Mouse (Mus musculus) limb, embryonic 10.5 days (tissue): ENCODE measurements around the gene Spop. TPM values are rescaled to one million over a fixed set of nuclear protein-coding genes. Genes with fewer than 3 reads are reported as not detected.

Source experiments
- DNase-seq: peaks from one replicate; pipeline ENCODE4 v3.0.0-alpha.2; 2017; ENCODE audit warnings: low spot score
- H3K27ac ChIP-seq: fragments of 300-500 bp; sonication (generic); 2 replicates; pipeline ENCODE4 v1.5.1; 2016; ENCODE audit warnings: mild to moderate bottlenecking
- H3K27me3 ChIP-seq: fragments of 300-500 bp; sonication (generic); 2 replicates; pipeline ENCODE4 v1.6.1; 2016; ENCODE audit warnings: low read depth, mild to moderate bottlenecking; ENCODE audit not compliant: poor library complexity, severe bottlenecking
- H3K36me3 ChIP-seq: fragments of 300-500 bp; sonication (generic); 2 replicates; pipeline ENCODE4 v1.6.1; 2016; ENCODE audit warnings: mild to moderate bottlenecking, moderate library complexity
- H3K4me1 ChIP-seq: fragments of 300-500 bp; sonication (generic); 2 replicates; pipeline ENCODE4 v1.6.1; 2016
- H3K4me3 ChIP-seq: fragments of 300-500 bp; sonication (generic); 2 replicates; pipeline ENCODE4 v1.5.1; 2016; ENCODE audit warnings: mild to moderate bottlenecking, moderate library complexity
- H3K9me3 ChIP-seq: fragments of 300-500 bp; sonication (generic); replicated peaks from 2 replicates; pipeline ENCODE4 v1.6.1; 2016; ENCODE audit warnings: mild to moderate bottlenecking
- WGBS: fragments of 180-500 bp; shearing (Covaris S2); methylation state at CpG from one replicate; pipeline ENCODE4 v1.1.7; 2016; 5-methylcytosine and 5-hydroxymethylcytosine counted together
- polyA plus RNA-seq: library from polyadenylated mRNA; unstranded; fragments of >200 nt; fragmentation: Nextera tagmentation; extraction: Ambion mirVana; gene quantifications from 2 replicates; pipeline ENCODE4 v1.2.1, GENCODE M21; 2016

The Spop gene
- polyA plus RNA-seq, 1 experiment from 2014 or later, result 123 TPM

DNA sequence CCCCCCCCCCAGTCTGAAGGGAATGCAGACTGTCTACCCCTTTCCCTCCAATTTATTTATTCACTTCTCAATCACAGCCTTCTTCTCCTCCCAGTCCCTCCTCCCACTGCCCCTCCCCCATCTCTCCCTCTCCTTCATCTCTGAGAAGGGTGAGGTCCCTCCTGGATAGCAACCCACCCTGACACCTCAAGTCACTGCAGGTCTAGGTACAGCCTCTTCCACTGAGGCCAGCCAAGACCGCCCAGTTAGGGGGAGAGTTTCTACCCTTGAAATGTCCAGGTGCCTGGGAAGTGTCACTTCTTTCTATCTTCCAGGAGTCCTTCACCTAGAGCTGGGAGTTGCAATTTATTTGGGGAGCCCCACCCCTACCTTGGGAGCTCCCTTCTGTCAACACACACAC lies 98.0 kb downstream of the Spop start:
- no peaks in the 10 kb centered on the region for H3K36me3 ChIP-seq
- H3K27ac ChIP-seq, result no peak overlapping the region
- H3K27me3 ChIP-seq, result peaks cover 87% of the 10 kb centered on the region
- H3K4me3 ChIP-seq, result no peak overlapping the region
- H3K9me3 ChIP-seq, result no peaks in the 10 kb centered on the region
- H3K4me1 ChIP-seq, result peaks cover 61% of the 10 kb centered on the region
- DNase-seq, result no peak
- 69% methylated on average over 1 of the region's 1 CpGs for WGBS

DNA sequence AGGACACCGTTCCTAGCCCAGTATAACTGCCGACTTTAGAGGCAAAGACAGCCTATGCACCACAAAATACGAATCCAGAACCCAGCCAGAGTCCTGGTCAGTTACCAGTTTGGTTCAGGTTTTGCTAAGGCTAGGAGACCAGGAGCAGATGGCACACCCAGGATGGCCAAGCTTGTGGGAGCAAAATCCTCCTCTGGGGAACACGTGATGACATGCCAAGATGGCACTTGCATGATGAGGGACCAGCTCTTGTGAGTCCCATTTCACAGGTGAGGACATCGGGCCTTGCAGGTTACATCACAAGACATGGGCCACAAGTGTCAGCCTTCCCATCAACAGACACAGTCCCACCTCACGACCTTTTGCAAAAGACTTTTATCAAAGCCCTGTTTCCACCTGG lies 98.5 kb downstream of the Spop start:
- no peak overlapping the region for H3K4me3 ChIP-seq
- no peak for DNase-seq
- no peaks in the 10 kb centered on the region for H3K9me3 ChIP-seq
- H3K27me3 ChIP-seq, result peaks cover 83% of the 10 kb centered on the region
- WGBS, result 77% methylated on average over 6 of the region's 6 CpGs
- H3K36me3 ChIP-seq, result no peaks in the 10 kb centered on the region
- peaks cover 66% of the 10 kb centered on the region for H3K4me1 ChIP-seq
- H3K27ac ChIP-seq, result no peak overlapping the region

DNA sequence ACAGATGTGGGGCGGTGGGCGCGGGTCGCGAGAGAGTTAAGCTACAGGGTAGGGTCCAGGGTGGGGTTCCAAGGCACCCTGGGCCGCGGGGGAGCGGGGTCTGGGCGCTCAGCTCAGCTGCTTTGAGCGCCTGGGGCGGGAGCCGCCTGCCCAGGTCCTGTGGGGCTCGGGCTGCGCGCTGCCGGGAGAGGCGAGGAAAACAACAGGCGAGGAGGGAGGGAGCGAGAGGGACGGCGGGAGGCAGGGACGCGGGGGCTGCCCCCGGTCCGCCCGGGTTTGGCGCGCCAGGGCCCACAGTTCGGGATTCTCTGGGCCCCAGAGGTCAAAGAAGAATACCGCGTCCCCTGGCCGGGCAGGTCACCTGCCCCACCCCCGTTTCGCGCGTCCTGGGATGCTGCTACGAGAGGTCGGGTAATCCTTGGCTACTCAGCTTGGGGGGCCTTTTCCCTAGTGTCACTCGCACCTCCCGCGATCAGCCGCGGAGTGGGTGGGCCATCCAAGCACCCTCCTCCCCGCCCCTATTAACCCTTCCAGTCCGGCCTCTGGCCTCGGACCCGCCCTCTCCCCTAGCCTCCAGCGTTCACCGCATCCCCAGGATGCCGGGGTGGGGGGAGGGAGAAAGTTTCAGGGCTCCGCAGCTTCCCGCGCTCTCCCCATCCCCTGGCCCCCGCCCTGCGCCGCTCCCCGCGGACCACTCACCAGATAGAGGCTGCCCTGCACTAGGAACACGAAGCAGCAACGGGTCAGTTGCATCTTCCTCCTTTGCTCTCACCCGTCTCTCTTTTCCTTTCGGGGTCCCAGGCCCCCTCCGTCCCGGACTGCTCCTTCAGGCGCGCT lies 99.8 kb downstream of the Spop start:
- under 1% methylated on average over 64 of the region's 66 CpGs for WGBS
- peak; percentile 64 for DNase-seq
- Histone ChIP-seq H3K36me3 (no peaks in the 10 kb centered on the region), H3K27ac (peak overlapping the region; percentile 64), H3K27me3 (peaks cover 79% of the 10 kb centered on the region), H3K4me3 (peak overlapping the region; percentile 60), H3K9me3 (no peaks in the 10 kb centered on the region), H3K4me1 (peaks cover 66% of the 10 kb centered on the region)

DNA sequence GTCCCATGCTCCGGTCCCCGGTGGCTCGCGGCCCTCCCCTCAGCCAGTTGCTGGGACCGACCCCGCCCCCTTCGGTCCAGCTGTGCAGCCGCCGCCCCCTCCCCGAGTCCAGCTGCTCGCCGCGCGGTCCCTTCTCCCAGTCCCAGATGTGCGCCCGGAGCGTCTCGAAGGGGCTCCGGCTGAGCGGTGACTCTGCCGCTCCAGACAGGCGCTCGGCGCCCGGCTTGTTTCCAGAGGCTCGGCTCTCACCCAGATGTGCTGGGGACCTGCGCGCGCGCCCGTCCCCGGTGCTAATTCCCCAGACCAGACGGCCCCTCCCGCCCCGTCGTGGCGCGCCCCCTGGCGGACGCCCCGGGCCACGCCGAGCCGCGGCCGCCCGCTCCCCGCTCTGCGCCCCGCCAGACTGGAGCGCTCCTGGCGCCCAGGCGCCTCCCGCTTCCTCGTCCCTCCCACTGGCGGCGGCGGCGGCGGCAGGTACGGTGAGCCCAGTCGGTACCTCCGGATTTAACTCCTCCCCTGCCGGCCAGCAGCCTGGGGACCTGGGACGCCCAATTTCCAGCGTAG lies 100.5 kb downstream of the Spop start, which contains the start of gene Nxph3:
Gene Nxph3 (minus strand): TSS at position 273 of the 564 bp plus-strand sequence.
- H3K36me3 ChIP-seq, result no peaks in the 10 kb centered on the region
- peaks cover 80% of the 10 kb centered on the region for H3K27me3 ChIP-seq
- WGBS, result under 1% methylated on average over 60 of the region's 66 CpGs
- peak; percentile 87 for DNase-seq
- peak within 1 kb of the TSS; percentile 60 for H3K4me3 ChIP-seq
- H3K9me3 ChIP-seq, result no peaks in the 10 kb centered on the region
- peaks cover 67% of the 10 kb centered on the region for H3K4me1 ChIP-seq
- peak within 1 kb of the TSS; percentile 64 for H3K27ac ChIP-seq

DNA sequence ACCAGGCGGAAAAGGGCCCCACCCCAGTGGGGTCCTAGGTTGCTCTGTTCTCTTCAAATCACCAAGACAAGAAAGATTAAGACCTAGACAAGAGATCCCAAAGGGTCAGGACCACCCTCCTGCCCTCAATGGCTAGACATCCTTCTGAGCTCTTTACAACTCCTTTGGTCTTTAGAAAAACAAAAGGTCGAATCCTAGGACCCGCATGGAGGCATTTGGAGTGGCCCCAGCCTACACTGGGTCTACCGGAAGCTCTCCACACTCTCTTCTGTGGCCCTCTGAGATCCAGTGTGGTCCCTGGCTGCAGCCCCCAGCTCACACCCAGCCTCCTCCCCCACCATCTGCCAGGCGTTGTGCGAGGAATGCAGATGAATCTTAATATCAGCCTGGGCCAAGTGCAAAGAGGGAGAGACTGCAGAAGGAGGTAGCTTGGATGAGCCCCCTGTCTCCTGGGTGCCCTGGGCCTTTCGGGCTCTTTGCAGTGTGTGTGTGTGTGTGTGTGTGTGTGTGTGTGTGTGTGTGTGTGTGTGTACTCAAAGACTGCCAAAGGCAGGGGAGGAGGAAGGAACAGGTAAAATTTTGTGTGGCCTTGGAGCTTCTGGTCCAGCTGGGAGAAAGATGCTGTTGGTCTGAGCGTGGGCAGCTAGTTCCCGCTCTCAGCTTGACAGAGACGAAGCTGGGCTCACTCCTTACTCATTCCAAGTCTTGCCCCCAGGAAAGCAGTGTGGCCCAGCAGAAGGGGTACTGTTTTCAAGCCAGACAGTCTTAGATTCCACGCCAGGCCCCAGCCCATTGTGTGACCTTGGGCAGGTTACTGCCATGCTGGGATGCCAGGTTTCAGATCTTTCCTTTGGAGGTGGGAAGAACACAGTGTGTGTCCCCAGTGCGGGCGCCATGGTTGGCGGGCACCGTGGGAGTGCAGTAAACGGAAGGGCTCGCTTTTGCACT lies 101.8 kb downstream of the Spop start:
- 37% methylated on average over 17 of the region's 17 CpGs for WGBS
- DNase-seq, result no peak
- Histone ChIP-seq H3K36me3 (no peaks in the 10 kb centered on the region), H3K4me1 (peaks cover 73% of the 10 kb centered on the region), H3K27ac (peak overlapping the region; percentile 64; the same call in 1 of the 2 replicates), H3K27me3 (peaks cover 78% of the 10 kb centered on the region), H3K4me3 (peak overlapping the region; percentile 60; the same call in 1 of the 2 replicates), H3K9me3 (no peaks in the 10 kb centered on the region)

DNA sequence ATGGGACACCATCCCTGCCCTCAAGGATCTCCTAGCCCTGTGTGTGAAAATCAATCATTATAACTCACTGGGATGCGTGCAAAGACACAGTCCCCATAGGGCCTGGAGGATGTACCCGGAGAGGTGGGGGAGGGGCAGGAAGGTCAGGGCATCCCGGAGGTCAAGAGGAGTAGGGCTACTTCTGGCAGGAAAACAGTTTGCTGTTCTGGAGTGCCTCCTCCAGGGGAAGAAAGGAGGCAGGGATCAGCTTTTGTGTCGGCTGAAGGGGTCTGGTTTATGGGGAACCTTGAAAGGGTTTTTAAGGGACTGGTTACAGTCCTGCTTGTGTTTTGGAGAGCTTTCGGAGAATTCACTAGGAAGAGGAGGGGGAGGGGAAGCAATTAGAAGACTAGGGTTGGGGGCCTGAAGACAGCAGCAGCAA lies 102.6 kb downstream of the Spop start:
- Histone ChIP-seq H3K27ac (peak overlapping the region; percentile 64), H3K27me3 (peaks cover 69% of the 10 kb centered on the region), H3K9me3 (no peaks in the 10 kb centered on the region), H3K4me1 (peaks cover 78% of the 10 kb centered on the region), H3K4me3 (peak overlapping the region; percentile 25), H3K36me3 (no peaks in the 10 kb centered on the region)
- DNase-seq, result no peak
- 2% methylated on average over 5 of the region's 5 CpGs for WGBS

DNA sequence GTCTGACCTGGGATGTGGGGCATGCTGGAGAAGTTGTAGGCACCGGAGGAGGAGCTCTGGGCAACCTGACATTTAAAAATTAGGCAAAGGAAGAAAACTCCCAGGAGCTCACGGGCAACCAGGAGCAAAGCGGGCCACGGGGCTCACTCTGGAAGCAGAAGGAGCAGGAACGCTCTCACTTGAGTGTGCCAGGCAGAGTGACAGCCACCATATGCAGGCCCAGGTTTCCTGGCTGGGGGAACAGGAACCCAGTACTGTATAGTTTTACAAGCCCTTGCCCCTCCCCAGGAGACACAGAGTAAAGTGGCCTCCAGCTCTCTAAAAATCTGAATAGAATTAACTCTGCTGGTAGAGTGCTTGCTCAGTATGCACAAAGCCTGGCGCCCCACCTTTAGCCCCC lies 103.3 kb downstream of the Spop start:
- Histone ChIP-seq H3K4me1 (peaks cover 83% of the 10 kb centered on the region), H3K27ac (peak overlapping the region; percentile 64), H3K4me3 (peak overlapping the region; percentile 25), H3K27me3 (peaks cover 63% of the 10 kb centered on the region), H3K9me3 (no peaks in the 10 kb centered on the region), H3K36me3 (no peaks in the 10 kb centered on the region)
- WGBS, result 45% methylated on average over 6 of the region's 6 CpGs
- no peak for DNase-seq

DNA sequence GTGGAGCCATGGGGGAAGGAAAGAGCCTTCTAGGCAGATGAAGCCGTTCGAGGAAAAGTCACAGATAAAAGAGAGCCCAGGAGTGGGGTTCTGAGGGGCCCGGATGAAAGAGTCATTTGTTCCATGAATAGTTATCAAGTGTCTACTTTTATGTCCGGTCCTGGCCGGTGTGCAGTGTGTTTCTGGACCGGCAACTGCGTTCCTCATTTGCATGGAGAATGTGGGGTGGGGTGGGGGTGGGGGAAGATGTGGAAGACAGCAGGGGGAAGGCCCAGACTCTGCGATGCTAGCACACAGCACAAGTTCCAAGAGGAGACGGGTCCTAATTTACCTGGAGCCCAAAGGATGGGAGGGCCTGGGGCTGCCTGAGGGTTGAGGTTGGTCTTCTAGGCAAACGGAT lies 105.4 kb downstream of the Spop start:
- no peaks in the 10 kb centered on the region for H3K36me3 ChIP-seq
- H3K27me3 ChIP-seq, result peaks cover 48% of the 10 kb centered on the region
- WGBS, result 72% methylated on average over 10 of the region's 10 CpGs
- no peak overlapping the region for H3K4me3 ChIP-seq
- no peak for DNase-seq
- peaks cover 65% of the 10 kb centered on the region for H3K4me1 ChIP-seq
- peak overlapping the region; percentile 39; the same call in 1 of the 2 replicates for H3K27ac ChIP-seq
- H3K9me3 ChIP-seq, result no peaks in the 10 kb centered on the region

DNA sequence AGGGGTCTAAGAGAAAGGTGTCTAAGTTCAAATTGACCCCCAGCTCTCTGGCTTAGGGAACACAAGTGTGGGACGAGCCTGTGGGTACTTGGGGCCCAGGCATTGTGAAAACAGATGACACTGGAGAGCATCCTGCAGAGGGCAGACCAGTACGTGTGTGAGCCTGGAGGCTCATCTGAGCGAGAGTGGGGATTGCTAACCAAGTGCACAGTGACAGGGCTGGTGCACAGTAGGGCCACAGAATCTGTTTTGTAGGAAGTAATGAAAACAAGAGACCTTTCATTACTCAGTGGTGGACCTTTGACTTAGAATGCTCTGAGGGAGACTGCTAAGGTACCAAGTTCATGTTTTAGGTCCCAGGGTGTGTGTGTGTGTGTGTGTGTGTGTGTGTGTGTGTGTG lies 106.1 kb downstream of the Spop start:
- no peak for DNase-seq
- Histone ChIP-seq H3K27ac (0 out of 2 replicates have a peak overlapping the region, but pooled peaks have one; percentile 32), H3K4me1 (peaks cover 63% of the 10 kb centered on the region), H3K9me3 (no peaks in the 10 kb centered on the region), H3K27me3 (peaks cover 41% of the 10 kb centered on the region), H3K4me3 (no peak overlapping the region), H3K36me3 (no peaks in the 10 kb centered on the region)
- WGBS, result 66% methylated on average over 3 of the region's 3 CpGs

DNA sequence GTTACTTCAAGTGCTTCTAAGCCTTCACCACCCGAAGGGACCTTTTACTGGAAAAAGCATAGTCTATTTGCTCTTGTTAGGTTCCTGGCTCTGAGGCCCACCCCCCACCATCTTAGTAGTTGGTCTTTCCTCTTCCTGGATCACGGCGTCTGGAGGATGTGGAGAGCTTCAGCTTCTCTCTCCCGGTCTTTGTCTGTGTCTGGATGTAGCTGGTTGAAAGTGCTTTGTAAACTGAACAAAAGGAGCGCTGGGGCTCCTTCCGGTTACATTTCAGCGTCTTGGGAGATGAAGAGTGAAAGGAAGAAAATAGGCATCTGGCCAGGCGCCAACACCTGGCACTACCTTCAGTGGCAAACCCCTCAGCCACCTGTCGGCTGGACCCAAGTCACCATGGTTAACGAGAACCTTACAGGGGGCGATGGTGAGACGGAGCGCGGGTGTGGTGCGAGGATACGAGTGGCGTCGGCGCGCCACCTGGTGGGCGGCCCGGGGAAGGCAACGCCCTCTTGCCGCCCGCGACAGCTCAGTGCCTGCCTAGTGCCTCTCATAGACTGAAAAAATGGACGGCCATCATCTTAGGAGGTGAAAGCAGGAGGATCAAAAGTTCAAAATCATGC lies 106.7 kb downstream of the Spop start:
- Histone ChIP-seq H3K36me3 (no peaks in the 10 kb centered on the region), H3K27ac (0 out of 2 replicates have a peak overlapping the region, but pooled peaks have one; percentile 32), H3K9me3 (no peaks in the 10 kb centered on the region), H3K4me3 (peak overlapping the region; percentile 24; the same call in 1 of the 2 replicates), H3K27me3 (peaks cover 36% of the 10 kb centered on the region), H3K4me1 (peaks cover 60% of the 10 kb centered on the region)
- peak; percentile 94 for DNase-seq
- 10% methylated on average over 27 of the region's 27 CpGs for WGBS

DNA sequence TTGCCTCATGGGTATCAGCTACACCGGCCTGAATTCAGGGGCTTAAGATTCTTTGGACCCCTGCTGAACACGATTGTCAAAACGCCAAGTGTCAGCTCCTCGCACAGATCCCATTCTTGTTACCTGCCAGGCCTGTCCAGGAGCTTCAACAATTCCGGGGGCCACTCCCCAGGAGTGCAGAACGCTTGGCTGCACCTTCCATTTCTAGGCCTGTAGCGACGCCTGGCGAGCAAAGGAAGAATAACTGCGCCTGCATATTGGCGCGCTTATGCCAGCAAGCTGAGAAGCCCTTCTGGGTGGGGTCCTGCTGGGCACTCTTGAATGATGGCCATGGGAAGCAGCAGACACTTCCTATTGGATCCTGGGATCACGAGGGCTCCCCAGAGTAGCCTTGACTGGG lies 107.7 kb downstream of the Spop start:
- WGBS, result 1% methylated on average over 13 of the region's 13 CpGs
- Histone ChIP-seq H3K9me3 (no peaks in the 10 kb centered on the region), H3K4me1 (peaks cover 50% of the 10 kb centered on the region), H3K4me3 (peak overlapping the region; percentile 28; the same call in 1 of the 2 replicates), H3K36me3 (no peaks in the 10 kb centered on the region), H3K27me3 (peaks cover 26% of the 10 kb centered on the region), H3K27ac (no peak overlapping the region)
- peak; percentile 84 for DNase-seq

DNA sequence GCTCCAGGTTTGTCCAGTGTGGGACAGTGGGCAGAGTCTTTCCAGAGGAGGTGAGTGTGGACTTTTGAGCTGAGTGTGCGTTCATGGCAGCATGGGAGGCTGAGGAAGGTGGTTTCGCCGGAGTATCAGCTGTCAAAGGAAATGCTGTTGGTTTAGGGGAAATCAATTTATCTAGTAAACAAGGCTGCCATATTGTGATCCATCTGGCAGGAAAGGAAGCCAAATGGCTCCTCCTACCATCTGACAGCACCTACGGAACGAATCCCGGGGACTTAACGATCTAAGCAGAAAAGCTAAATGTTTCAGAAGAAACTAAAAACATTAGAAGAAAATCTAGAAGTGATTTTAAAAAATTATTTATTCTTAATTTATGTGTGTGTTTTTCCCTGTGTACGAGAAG lies 113.4 kb downstream of the Spop start:
- H3K9me3 ChIP-seq, result no peaks in the 10 kb centered on the region
- H3K4me3 ChIP-seq, result no peak overlapping the region
- H3K27ac ChIP-seq, result no peak overlapping the region
- H3K27me3 ChIP-seq, result peaks cover 10% of the 10 kb centered on the region
- no peak for DNase-seq
- WGBS, result 92% methylated on average over 8 of the region's 8 CpGs
- no peaks in the 10 kb centered on the region for H3K36me3 ChIP-seq
- H3K4me1 ChIP-seq, result peaks cover 7% of the 10 kb centered on the region
